1 mouse cellular context compared by ENCODE assay signal in genomic region chr6:117963201-117963600, GRCm38 (mm10).
A peak's percentile ranks its signal among the peaks of the same experiment; 100 is the strongest.
TF ChIP-seq lines count a peak whose summit lies in the region.

No protein-coding gene starts in this region.

TF ChIP-seq in MEL, 35 proteins besides CTCF, POLR2A, EP300 and RAD21 (continued from another document):
- no peak for TF ChIP-seq GABPA (IDR thresholded peaks at IDR 0.05; ENCODE audit: low read depth, low read length)
- TF ChIP-seq ZNF384 (IDR thresholded peaks at IDR 0.05; ENCODE audit: low read depth, low read length), result peak; percentile 28; the same call in 1 of the 2 replicates
- peak; percentile 54; the same call in 1 of the 2 replicates for TF ChIP-seq ZC3H11A (IDR thresholded peaks at IDR 0.05; ENCODE audit: low read depth, low read length)
- no peak for TF ChIP-seq MXI1 (IDR thresholded peaks at IDR 0.05; ENCODE audit: low read depth, low read length)
- TF ChIP-seq NELFE (IDR thresholded peaks at IDR 0.05; ENCODE audit: low read depth, low read length), result no peak
- TF ChIP-seq MAFK (IDR thresholded peaks at IDR 0.05; ENCODE audit: borderline replicate concordance, low read depth, low read length), result no peak
- TF ChIP-seq ZKSCAN1 (IDR thresholded peaks at IDR 0.05; ENCODE audit: low read depth, low read length), result no peak
- no peak for TF ChIP-seq POLR2AphosphoS2 (IDR thresholded peaks at IDR 0.05; ENCODE audit: low read length)
- TF ChIP-seq MYC (IDR thresholded peaks at IDR 0.05; ENCODE audit: low read depth, low read length), result no peak
- TF ChIP-seq GATA1 (IDR thresholded peaks at IDR 0.05; ENCODE audit: low read depth, low read length), result no peak
- TF ChIP-seq RCOR1 (IDR thresholded peaks at IDR 0.05; ENCODE audit: low read depth, low read length), result no peak
- peak; percentile 61 for TF ChIP-seq SMC3 (IDR thresholded peaks at IDR 0.05; ENCODE audit: low read depth, low read length)
- no peak for TF ChIP-seq MAX (IDR thresholded peaks at IDR 0.05; ENCODE audit: low read length)
- no peak for TF ChIP-seq ZMIZ1 (IDR thresholded peaks at IDR 0.05; ENCODE audit: low read depth, low read length)
- no peak for TF ChIP-seq ETS1 (IDR thresholded peaks at IDR 0.05; ENCODE audit: low read depth, low read length)
- no peak for TF ChIP-seq TBP (IDR thresholded peaks at IDR 0.05; ENCODE audit: low read depth, low read length)
- no peak for TF ChIP-seq KAT2A (conservative IDR thresholded peaks at IDR 0.05; ENCODE audit: low read depth, low read length)
- no peak for TF ChIP-seq MAZ (IDR thresholded peaks at IDR 0.05; ENCODE audit: low read depth, low read length)
